Mouse (Mus musculus) C2C12 (cell line): Measurements from ENCODE around the gene Commd1.

Source experiments
- CTCF ChIP-seq: IDR thresholded peaks from one replicate; pipeline ENCODE4 v1.5.1; 2011; ENCODE audit not compliant: control insufficient read depth, insufficient read depth, insufficient read length
- MYOG ChIP-seq: IDR thresholded peaks from one replicate; pipeline ENCODE4 v1.6.1; 2011; ENCODE audit not compliant: control insufficient read depth, insufficient read length; ENCODE audit errors: extremely low read depth
- USF1 ChIP-seq: IDR thresholded peaks from one replicate; pipeline ENCODE4 v1.6.1; 2011; ENCODE audit warnings: low read depth, mild to moderate bottlenecking, control low read depth, moderate library complexity

- TF ChIP-seq CTCF (no peak), MYOG (no peak), USF1 (no peak)
Observed at GRCm38 (mm10) chr11:22981543-22981950, 635 bp downstream of the Commd1 start.
